Mouse (Mus musculus): ENCODE measurements around the gene Fancg.
"Not testable (repeated sequence)": the region's sequence is repeated elsewhere in the genome, so short reads cannot be mapped to it uniquely, and the experiment has no call there.

The Fancg gene

DNA sequence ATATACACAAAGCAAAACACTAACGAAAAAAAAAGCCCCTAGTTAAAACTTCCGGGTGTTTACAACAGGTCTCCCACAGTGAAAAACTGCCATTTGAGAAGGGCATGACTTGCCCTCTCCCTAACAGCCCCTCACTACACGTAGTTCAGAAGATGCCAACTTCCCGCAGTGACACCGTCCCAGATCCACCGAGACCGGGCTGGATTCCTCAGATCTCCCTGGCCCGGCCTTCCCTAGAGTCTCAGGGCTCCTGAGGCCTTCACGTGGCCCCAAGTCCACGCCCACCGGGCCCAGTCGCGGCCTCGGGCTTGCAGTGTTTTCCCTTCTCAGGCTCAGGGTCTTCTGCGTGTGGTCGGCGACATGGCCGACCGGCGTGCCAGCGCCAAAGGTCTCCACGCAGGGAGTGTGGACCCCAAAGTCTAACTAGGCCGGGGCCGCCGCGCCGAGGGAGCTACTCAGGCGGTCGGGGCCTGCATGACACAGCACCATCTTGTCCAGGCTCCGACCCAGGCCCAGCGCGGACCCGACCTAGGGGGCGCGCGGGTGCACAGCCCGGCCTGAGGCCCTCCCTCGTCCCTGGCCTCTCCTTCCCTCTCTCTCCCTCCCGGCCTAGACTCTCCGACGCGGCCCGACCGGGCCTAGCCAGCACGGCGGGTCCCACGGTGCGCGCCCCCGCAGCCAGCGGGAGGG is 10.7 kb downstream of the Fancg start:
- DNase-seq (ENCODE audit: low read depth, low spot score): no peak

DNA sequence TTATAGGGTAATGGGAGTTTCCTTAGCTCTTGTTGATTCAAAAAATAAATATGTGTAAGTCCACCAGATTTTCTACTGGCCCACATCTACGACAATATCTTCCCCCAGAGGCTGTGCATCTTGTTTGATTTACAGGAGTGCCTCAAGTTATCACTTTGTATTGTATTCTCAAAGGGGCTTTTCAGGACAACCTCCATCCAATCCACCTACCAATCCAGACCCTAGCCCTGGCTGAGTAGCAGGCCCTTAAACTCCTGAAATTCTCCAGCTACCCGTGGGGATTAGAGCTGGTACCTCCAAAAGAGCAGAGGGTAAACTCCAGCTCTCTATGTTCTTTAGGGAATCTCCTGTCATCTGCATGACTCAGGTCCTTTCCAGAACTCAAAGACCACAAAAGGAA is 12.3 kb downstream of the Fancg start:
- no peak for DNase-seq (ENCODE audit: low read depth, low spot score)

DNA sequence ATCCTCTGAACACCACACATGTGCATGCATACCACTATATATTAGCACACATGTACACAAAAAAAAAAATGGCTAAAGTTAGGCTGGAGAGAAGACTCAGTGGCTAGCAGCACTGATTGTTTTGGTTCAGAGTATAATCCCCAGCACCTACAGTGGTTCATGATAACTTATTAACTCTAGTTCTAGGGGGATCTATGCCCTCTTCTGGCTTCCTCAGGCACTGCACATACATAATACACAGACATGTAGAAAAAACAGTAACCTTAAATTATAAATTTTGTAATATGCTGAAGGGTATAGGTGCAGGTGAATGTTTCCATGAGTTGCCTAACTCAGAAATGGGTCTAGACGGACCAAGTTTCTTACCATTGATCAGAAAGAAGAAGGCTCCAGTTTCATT is 22.0 kb downstream of the Fancg start:
- DNase-seq (ENCODE audit: low read depth, low spot score): no peak

DNA sequence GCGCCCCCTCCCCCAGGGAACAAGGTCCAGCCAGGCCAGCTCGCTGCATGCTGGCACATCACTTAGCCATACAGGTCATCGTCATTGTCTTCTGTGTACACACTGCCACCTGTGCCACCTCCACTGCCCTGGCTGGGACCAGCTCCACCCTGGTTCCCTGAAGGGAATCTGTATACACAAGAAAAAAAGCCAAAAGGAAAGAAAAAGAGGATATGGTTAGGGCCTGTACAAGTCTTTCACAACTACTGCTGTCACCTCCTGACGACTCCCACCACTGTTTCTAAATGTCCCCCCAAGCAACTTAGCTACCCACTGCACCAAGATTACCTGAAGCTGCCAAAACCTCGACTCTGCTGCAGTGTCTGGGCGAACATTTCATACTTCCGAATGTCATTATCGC is 29.8 kb downstream of the Fancg start:
- DNase-seq (ENCODE audit: low read depth, low spot score): not testable (repeated sequence)

DNA sequence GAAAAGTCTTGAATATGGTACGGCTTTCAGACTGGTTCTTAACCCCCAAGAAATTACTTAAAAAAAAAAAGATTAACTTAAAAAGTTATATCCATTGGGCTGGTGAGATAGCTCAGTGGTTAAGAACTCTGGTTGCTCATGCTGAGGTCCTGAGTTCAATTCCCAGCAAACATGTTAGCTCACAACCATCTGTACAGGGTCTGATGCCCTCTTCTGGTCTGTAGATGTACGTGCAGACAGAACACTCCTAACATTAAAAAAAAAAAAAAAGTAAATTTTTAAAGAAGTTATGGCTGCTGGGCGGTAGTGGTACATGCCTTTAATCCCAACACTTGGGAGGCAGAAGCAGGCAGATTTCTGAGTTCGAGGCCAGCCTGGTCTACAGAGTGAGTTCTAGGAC is 32.2 kb downstream of the Fancg start:
- no peak for DNase-seq (ENCODE audit: low read depth, low spot score)

DNA sequence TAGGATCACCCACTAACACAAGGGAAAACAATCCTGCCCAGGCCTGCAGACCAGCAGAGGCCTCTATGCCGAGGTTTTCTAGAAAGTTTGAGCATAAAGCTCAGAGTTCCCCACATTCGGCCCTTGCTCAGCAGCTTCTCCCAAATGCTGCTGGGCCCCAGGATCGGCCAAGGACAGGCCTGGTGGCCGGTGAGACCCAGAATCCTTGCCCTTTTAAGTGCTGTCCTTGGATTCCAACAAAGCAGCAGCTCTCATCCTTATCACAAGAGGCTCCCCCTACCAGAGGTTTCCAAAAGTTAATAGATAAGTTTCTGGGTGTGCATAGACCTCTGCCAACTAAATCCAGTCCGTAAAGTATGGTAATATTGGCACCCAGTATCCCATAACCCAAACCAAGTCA is 36.4 kb downstream of the Fancg start:
- DNase-seq (ENCODE audit: low read depth, low spot score): no peak

DNA sequence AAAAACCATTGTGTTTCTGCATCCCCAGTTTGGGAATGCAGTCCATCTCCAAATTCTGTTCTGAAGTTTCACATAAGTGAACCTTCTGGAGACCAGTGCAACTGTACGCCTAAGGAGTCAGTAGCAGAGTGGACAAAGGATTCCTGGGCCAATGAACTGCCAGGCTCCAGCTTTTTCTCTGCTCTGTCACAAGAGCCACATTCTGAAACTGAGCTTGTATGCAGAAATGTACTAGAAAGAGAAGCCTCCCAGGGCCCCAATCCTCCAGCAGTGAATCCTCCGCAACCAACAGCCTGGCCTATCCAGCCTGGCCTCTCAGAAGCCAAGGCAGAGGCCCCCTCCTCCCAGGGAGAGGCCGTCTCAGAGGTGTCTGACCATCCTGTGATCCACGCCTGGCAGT is 37.4 kb downstream of the Fancg start:
- no peak for DNase-seq (ENCODE audit: low read depth, low spot score)

DNA sequence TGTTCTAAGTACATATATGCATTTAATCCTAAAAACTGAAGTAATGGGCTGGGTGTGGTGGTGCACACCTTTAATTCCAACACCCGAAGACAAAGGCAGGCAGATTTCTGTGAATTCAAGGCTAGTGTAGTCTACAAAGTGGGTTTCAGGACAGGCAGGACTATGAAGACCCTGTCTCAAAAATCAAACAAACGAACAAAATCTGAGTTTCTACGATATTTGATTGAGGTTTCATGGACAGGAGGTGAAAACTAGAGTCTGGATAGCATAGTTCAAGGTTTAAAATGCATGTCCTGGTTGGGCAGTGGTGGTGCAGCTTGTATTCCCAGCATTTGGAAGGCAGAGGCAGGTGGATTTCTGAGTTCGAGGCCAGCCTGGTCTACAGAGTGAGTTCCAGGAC is 41.0 kb downstream of the Fancg start, which contains the start of gene 1700022I11Rik:
1700022I11Rik (plus strand) TSS at position 301 of the 400 bp plus-strand sequence.
- DNase-seq (ENCODE audit: low read depth, low spot score): no peak

DNA sequence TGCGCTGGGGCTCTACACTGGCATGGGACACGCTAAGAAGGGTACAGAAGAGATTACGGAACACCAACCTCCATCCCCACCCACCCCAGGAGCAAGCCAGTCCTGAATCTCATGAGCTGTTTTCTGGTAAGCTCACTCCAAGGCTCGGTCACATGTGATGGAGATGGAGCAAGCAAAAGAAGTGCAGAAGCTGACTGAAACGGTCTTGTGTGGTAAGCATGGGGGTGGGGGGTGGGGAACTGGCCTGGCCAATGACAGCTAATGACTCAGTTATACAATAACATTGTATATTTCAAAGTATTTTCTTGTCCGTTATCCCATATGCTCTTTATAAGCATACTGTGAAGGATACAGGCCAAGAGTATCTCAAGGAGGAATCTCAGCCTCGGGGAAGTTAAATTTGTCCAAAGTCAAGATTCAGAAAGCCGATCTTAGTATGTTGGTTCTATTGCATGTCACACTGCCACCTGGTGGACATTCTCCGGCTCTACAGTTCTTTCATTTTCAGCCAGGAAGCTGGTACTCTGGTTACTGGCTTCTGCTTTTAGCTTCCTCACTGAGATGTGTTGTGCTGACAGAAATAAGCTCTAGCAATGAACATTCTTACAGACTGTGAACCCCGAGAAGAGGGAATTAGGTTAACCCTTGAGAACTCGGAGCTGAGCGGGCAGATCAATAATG is 45.1 kb downstream of the Fancg start:
- no peak for DNase-seq (ENCODE audit: low read depth, low spot score)

DNA sequence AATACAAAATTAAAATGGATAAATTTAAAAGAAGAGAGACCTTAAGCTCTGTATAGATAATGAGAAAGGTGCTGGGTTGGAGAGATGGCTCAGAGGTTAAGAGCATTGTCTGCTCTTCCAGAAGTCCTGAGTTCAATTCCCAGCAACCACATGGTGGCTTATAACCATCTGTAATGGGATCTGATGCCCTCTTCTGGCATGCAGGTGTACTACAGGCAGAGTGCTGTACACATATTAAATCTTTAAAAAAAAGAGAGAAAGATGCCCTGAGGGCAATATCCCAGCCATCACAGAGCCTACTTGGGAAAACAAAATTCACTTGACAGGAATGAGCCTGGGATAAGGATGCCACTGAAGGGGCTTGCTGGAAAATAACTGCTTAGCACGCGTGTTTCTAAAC is 46.8 kb downstream of the Fancg start:
- no peak for DNase-seq (ENCODE audit: low read depth, low spot score)

DNA sequence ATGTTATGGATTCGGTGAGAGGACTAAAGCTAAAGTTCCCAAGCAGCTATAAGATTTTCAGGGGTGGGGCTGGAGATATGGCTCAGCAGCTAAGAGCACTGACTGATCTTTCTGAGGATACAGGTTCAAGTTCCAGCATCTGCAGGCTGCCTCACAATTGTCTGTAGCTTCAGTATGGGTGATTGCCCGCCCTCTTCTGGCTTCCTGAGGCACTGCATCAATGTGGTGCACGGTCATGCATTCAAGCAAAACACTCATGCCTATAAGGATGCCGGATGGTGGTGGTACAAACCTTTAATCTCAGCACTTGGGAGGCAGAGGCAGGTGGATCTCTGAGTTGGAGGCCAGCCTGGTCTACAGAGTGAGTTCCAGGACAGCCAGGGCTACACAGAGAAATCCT is 48.7 kb downstream of the Fancg start:
- DNase-seq (ENCODE audit: low read depth, low spot score): no peak

DNA sequence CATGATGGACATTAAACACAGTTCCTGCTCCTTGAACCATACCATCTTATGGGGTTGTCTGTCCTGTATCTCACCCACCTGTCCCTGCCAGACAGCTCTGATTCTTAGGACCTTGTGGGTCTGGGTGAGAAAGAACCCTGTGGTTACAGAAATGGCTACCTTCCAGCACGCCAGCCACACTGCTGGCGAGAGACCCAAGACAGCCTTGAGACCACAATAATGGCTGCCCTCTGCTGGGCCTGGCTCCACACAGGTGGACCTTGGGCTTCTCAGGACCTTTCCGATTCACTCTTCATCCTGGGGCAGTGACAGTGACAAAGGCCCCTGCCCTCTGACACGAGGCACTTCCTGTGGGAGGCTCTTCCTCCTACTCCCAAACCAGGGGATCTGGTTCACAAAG is 50.9 kb downstream of the Fancg start:
- DNase-seq (ENCODE audit: low read depth, low spot score): no peak

DNA sequence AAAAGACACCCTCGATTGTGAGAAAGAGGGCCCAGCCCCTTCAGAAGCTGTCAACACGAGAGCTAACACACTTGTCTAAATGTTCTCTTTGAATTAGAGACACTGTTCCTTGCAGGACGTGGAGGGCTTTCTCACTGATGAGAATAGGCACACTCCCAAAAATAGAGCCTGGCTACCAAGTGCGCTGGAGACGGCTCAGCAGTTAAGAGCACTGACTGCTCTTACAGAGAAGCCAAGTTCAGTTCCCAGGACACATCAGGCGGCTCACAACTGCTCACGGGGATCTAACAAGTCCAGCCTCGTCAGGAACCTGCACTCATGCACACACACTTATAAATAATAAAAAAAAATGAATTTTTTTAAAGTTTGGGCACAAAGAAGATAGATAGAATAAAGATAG is 51.4 kb downstream of the Fancg start:
- no peak for DNase-seq (ENCODE audit: low read depth, low spot score)

DNA sequence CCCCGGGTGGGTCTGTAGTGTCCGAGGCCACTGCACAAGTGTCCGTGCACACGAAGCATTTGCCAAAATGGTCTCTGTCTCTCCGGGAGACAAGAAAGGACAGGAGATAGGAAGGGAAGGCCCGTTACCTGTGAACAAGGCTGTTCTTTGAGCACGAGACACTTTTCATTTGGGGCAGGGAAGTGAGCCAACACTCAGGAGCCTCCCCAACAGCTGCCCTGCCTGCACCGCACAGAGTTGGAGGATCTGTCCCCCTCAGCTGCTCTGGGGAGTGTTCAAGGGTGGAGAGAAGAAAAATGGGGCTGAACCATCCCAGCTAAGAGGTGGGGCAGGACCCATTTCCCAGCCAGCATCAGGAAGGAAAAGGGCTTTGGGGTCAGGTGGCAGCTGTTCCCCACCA is 52.3 kb downstream of the Fancg start:
- no peak for DNase-seq (ENCODE audit: low read depth, low spot score)

DNA sequence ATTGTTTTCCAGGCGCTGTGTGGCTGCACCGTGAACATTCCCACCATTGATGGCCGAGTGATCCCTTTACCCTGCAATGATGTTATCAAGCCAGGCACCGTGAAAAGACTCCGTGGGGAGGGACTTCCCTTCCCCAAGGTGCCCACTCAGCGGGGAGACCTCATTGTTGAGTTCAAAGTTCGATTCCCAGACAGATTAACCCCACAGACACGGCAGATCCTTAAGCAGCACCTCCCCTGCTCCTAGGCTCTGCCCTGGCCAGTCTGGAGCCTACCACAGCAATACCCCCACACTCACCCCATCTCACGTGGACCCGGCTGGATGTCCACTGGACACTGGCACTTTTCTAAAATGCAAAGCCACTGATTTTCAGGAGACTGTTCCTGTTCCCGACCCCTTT is 53.0 kb downstream of the Fancg start:
- no peak for DNase-seq (ENCODE audit: low read depth, low spot score)

DNA sequence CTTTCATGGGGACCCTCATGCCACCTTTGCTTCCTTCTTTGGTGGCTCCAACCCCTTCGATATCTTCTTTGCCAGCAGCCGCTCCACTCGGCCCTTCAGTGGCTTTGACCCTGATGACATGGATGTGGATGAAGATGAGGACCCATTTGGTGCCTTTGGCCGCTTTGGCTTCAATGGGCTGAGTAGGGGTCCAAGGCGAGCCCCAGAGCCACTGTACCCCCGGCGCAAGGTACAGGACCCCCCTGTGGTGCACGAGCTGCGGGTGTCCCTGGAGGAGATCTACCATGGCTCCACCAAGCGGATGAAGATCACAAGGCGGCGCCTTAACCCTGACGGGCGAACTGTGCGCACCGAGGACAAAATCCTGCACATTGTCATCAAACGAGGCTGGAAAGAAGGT is 53.7 kb downstream of the Fancg start:
- no peak for DNase-seq (ENCODE audit: low read depth, low spot score)

DNA sequence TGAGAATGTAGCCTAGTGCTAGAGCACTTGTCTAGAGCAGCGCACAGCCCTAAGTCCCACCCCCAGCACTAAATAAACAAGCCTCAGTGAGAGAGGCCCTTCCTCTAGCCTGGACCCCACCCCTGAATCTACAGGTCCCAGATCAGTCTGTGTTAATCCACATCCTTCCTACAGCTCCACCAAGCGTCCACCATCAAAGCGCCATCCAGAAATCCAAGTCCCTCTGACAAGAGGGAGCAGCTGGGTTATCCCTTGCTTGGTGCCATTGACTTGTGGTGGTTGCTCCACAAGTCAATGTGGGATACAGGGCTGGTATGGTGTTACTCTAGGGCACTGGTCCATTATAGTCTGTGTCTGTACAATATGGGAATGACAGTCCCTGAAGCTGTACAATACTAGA is 55.1 kb downstream of the Fancg start:
- DNase-seq (ENCODE audit: low read depth, low spot score): no peak

DNA sequence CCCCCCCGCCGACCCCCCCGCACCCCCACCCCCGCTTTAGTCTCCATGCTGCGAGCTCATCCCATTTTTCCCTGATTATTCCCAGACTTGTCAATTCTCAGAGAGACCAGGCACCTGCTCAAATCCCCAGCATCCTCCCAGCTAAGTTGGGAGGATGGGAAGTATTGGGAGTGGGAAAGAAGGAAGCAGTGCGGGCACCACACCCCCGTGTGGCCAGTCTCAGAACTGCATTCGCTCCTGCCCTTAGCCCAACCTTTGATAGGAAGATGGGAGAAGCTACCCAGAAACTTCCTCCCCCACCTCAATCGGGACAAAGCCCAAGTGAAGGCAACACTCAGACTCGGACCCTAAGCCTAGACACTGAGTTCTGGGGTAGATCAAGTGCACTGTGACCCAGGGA is 56.0 kb downstream of the Fancg start:
- DNase-seq (ENCODE audit: low read depth, low spot score): no peak

DNA sequence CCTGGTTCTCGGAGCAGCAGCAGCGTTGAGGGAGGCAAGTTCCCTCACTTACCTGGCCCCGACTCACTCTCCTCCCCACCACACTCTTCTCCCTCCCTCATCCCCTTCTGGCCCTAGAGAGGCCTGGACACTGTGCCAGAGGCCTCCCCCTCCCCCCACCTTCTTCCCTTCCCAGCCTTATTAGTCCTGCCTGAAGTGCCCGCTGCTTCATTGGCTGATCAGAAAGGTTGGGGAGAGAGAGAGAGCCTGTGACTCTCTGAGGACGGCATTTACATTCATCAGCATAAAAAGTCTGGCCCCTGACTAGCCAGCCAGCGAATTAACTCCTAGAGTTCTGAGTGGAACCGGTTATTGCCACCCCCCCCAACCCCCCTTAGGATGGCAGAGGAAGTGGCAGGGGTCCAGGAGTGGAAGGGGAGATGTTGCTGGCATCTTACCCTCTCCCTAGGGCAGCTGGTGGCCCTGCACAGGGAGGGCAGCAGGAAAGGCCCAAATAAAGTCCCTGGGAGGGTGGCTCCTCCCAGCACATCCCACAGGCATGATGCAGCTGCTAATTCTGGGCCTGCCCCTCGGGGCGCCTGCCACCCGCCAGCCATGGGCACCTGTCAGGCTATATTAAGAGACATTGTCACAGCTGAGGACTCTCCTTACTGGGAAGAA is 56.7 kb downstream of the Fancg start:
- DNase-seq (ENCODE audit: low read depth, low spot score): no peak

DNA sequence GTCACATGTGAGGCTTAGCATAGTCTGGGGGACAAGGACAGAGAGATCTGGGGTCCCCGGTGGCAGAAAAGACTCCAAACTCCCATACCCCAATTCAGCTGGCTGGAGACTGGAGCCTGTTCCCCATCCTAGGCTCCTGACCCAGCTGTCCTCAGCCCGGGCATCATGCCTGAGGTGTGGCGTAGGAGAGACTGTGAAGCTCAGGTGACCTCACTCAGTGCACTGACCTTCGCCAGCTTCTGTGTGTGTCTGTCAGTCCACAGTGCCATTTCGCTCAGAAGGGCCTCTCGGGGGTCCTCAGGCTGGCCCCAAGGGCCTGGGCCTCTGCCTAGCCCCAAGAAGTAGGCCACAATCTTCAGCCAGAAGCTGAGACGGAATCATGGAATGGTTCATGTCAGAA is 57.7 kb downstream of the Fancg start:
- DNase-seq (ENCODE audit: low read depth, low spot score): no peak

Measured in WW6 (cell line).